Mouse (Mus musculus) ES-E14 (cell line): Measurements from ENCODE around the gene Rpl10-ps3. TPM values are rescaled to one million over a fixed set of nuclear protein-coding genes. Genes with fewer than 3 reads are reported as not detected.

ENCODE experiments used
- DNase-seq: peaks from one replicate; pipeline ENCODE4 v3.0.0-alpha.2; 2013; ENCODE audit warnings: low read depth, low spot score
- H3K27ac ChIP-seq: 2 replicates; pipeline ENCODE4 v1.5.1; 2012; ENCODE audit warnings: low read depth, mild to moderate bottlenecking, low read length, moderate library complexity, mixed read lengths; ENCODE audit not compliant: poor library complexity, insufficient read depth, severe bottlenecking
- H3K36me3 ChIP-seq: 2 replicates; pipeline ENCODE4 v1.6.1; 2012; ENCODE audit warnings: mild to moderate bottlenecking, low read length, moderate library complexity, mixed read lengths; ENCODE audit not compliant: control insufficient read depth, poor library complexity, insufficient read depth, severe bottlenecking
- H3K4me1 ChIP-seq, 2 experiments: fragments of 150-350 bp in 1 of 2; sonication (generic) in 1 of 2; 2 replicates each; pipeline ENCODE4 v1.6.1; 2012; ENCODE audit warnings: low read length in 2 of 2, mild to moderate bottlenecking in 1 of 2, mixed read lengths in 1 of 2; ENCODE audit not compliant: control insufficient read depth in 2 of 2, insufficient read depth in 2 of 2, poor library complexity in 1 of 2
- H3K4me3 ChIP-seq, 2 experiments: fragments of 150-350 bp in 1 of 2; sonication (generic) in 1 of 2; 2 replicates each; pipeline ENCODE4 v1.5.1; 2012; ENCODE audit warnings: low read length in 2 of 2, low read depth in 1 of 2, mild to moderate bottlenecking in 1 of 2, mixed read lengths in 1 of 2; ENCODE audit not compliant: insufficient read depth in 1 of 2, poor library complexity in 1 of 2, severe bottlenecking in 1 of 2
- H3K9ac ChIP-seq: 2 replicates; pipeline ENCODE4 v1.6.1; 2012; ENCODE audit warnings: low read depth, mild to moderate bottlenecking, low read length, mixed read lengths; ENCODE audit not compliant: poor library complexity, insufficient read depth, severe bottlenecking
- H3K9me3 ChIP-seq: fragments of 150-350 bp; sonication (generic); 2 replicates; pipeline ENCODE4 v1.6.1; 2012; ENCODE audit warnings: low read depth, mild to moderate bottlenecking, low read length; ENCODE audit not compliant: control insufficient read depth, insufficient read depth
- CHD2 ChIP-seq: IDR thresholded peaks from 2 replicates; pipeline ENCODE4 v1.6.1; 2014; ENCODE audit warnings: mild to moderate bottlenecking, low read depth, low read length, inconsistent platforms
- HCFC1 ChIP-seq: IDR thresholded peaks from 2 replicates; pipeline ENCODE4 v1.6.1; 2012; ENCODE audit warnings: low read length, inconsistent platforms, borderline replicate concordance; ENCODE audit not compliant: insufficient read depth
- MAFK ChIP-seq: IDR thresholded peaks from 2 replicates; pipeline ENCODE4 v1.6.1; 2014; ENCODE audit warnings: mild to moderate bottlenecking, low read depth, low read length, inconsistent platforms; ENCODE audit not compliant: insufficient read depth
- ZC3H11A ChIP-seq: IDR thresholded peaks from 2 replicates; pipeline ENCODE4 v1.6.1; 2012; ENCODE audit warnings: low read depth, mild to moderate bottlenecking, inconsistent platforms, low read length, borderline replicate concordance
- ZNF384 ChIP-seq: IDR thresholded peaks from 2 replicates; pipeline ENCODE4 v1.6.1; 2012; ENCODE audit warnings: low read depth, low read length, inconsistent platforms
- in situ Hi-C, 2 experiments: fragments of 600-800 bp; cut with MboI; formaldehyde crosslinking; loops; one replicate each; pipeline ENCODE4 v1.15.1; 2025; ENCODE audit warnings: low sequenced_read_pairs in 2 of 2, inconsistent platforms in 1 of 2; ENCODE audit not compliant: unreplicated experiment in 2 of 2
- total RNA-seq: library from RNA; depleted of rRNA; stranded (reverse); fragments of 300-350 nt; gene quantifications from 2 replicates; pipeline ENCODE4 v1.2.3, GENCODE M21; 2012

The Rpl10-ps3 gene
- total RNA-seq, 1 experiment = 239 TPM

- Histone ChIP-seq H3K4me1 (no peaks in the 10 kb centered on the region), H3K36me3 (no peaks in the 10 kb centered on the region), H3K9ac (no peak overlapping the region), H3K4me3 (no peak overlapping the region), H3K27ac (no peak overlapping the region), H3K9me3 (no peaks in the 10 kb centered on the region)
- TF ChIP-seq MAFK (no peak), ZC3H11A (no peak), HCFC1 (no peak), CHD2 (no peak), ZNF384 (no peak)
- in situ Hi-C loops = no loop called here
- no peak for DNase-seq
Measured at GRCm38 (mm10) chr9:50305666-50306402, 38.9 kb downstream of the Rpl10-ps3 start.

GRCm38 (mm10) chr9:50305046-50305445 is 39.7 kb downstream of the Rpl10-ps3 start:
- Histone ChIP-seq H3K27ac (no peak overlapping the region), H3K9me3 (no peaks in the 10 kb centered on the region), H3K36me3 (no peaks in the 10 kb centered on the region), H3K9ac (no peak overlapping the region), H3K4me3 (no peak overlapping the region), H3K4me1 (no peaks in the 10 kb centered on the region)
- TF ChIP-seq HCFC1 (no peak), ZC3H11A (no peak), MAFK (no peak), CHD2 (no peak), ZNF384 (no peak)
- in situ Hi-C loops = no loop called here
- DNase-seq = no peak

DNA sequence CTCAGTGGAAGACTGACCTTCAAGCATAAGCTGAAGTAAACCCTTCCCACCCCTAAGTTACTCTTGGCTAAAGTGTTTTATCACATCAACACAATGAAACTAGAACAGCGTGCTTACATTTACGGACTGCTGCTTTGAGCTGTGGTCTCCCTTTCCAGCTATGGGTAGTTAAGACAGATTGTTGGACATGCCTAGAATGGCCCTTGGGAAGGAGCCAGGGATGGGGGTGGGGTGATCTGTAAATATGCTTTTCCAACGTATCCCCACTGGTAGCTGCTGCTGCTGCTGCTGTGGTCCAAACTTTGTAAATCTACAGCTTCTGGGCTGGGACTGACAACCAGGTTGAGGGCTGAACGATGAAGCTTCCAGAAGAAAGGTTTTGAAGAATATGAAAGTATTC is 40.8 kb downstream of the Rpl10-ps3 start:
- Histone ChIP-seq H3K9me3 (no peaks in the 10 kb centered on the region), H3K36me3 (no peaks in the 10 kb centered on the region), H3K9ac (no peak overlapping the region), H3K27ac (no peak overlapping the region), H3K4me1 (no peaks in the 10 kb centered on the region), H3K4me3 (no peak overlapping the region)
- DNase-seq = no peak
- TF ChIP-seq CHD2 = no peak
- TF ChIP-seq MAFK = no peak
- no peak for TF ChIP-seq ZC3H11A
- no peak for TF ChIP-seq ZNF384
- TF ChIP-seq HCFC1 = no peak
- in situ Hi-C loops = no loop called here

DNA sequence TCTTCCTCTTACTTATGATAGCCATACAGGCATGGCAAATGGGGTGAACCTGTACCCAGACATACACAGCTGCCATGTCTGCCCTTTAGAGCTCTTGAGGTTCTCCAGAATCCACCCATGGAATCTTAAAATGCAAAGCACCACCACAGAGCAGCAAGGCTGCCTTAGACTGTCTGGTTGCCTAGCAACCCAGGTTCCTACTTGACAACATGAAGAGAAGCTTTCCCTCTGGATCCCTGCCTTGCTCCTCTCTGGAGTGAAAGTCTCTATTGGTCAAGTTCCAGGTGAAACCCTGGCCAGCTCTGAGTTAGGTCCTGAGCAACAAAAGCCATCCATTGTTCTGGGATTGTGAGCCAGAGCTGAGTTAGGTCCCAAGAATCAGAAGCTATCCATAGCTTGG is 43.0 kb downstream of the Rpl10-ps3 start:
- Histone ChIP-seq H3K27ac (no peak overlapping the region), H3K36me3 (no peaks in the 10 kb centered on the region), H3K9me3 (no peaks in the 10 kb centered on the region), H3K4me1 (no peaks in the 10 kb centered on the region), H3K4me3 (no peak overlapping the region), H3K9ac (no peak overlapping the region)
- in situ Hi-C loops = no loop called here
- peak; percentile 11 for DNase-seq
- no peak for TF ChIP-seq ZNF384
- TF ChIP-seq CHD2 = no peak
- no peak for TF ChIP-seq ZC3H11A
- no peak for TF ChIP-seq HCFC1
- no peak for TF ChIP-seq MAFK
